Mouse (Mus musculus) embryonic facial prominence, embryonic 14.5 days (tissue): ENCODE measurements around the gene Mup19. TPM values are rescaled to one million over a fixed set of nuclear protein-coding genes. Genes with fewer than 3 reads are reported as not detected.
"Not testable (repeated sequence)": the region's sequence is repeated elsewhere in the genome, so short reads cannot be mapped to it uniquely, and the experiment has no call there.

Experiments used
- ATAC-seq: fragments of 200-750 bp; cut with Nextera tagmentation; 2 replicates; pipeline ENCODE4 v1.8.0; 2017; ENCODE audit warnings: low read depth, moderate number of reproducible peaks, moderate TSS enrichment
- DNase-seq: peaks from one replicate; pipeline ENCODE4 v3.0.0-alpha.2; 2015; ENCODE audit warnings: low spot score
- H3K27ac ChIP-seq: fragments of 300-500 bp; sonication (generic); replicated peaks from 2 replicates; pipeline ENCODE4 v1.5.1; 2014; ENCODE audit warnings: low read depth, mild to moderate bottlenecking, low read length, moderate library complexity
- H3K27me3 ChIP-seq: fragments of 300-500 bp; sonication (generic); replicated peaks from 2 replicates; pipeline ENCODE4 v1.6.1; 2014; ENCODE audit warnings: low read length; ENCODE audit not compliant: control insufficient read depth, insufficient read depth
- H3K36me3 ChIP-seq: fragments of 300-500 bp; sonication (generic); 2 replicates; pipeline ENCODE4 v1.6.1; 2014; ENCODE audit warnings: low read length, mixed read lengths; ENCODE audit not compliant: control insufficient read depth, insufficient read depth
- H3K4me1 ChIP-seq: fragments of 300-500 bp; sonication (generic); 2 replicates; pipeline ENCODE4 v1.6.1; 2014; ENCODE audit warnings: antibody characterized with exemption, low read length; ENCODE audit not compliant: control insufficient read depth, insufficient read depth
- H3K4me2 ChIP-seq: fragments of 300-500 bp; sonication (generic); 2 replicates; pipeline ENCODE4 v1.6.1; 2014; ENCODE audit warnings: low read depth, mild to moderate bottlenecking, low read length, moderate library complexity, mixed read lengths
- H3K4me3 ChIP-seq: fragments of 300-500 bp; sonication (generic); 2 replicates; pipeline ENCODE4 v1.5.1; 2014; ENCODE audit warnings: low read depth, mild to moderate bottlenecking, low read length
- H3K9ac ChIP-seq: fragments of 300-500 bp; sonication (generic); 2 replicates; pipeline ENCODE4 v1.6.1; 2014; ENCODE audit warnings: low read depth, mild to moderate bottlenecking, low read length, moderate library complexity, mixed read lengths
- H3K9me3 ChIP-seq: fragments of 300-500 bp; sonication (generic); 2 replicates; pipeline ENCODE4 v1.6.1; 2016; ENCODE audit warnings: low read length; ENCODE audit not compliant: control insufficient read depth
- WGBS: fragments of 180-500 bp; shearing (Covaris S2); extraction: QIAGEN DNeasy Blood & Tissue Kit; methylation state at CpG from one replicate; pipeline ENCODE4 v1.1.7; 2014; 5-methylcytosine and 5-hydroxymethylcytosine counted together
- polyA plus RNA-seq: library from polyadenylated mRNA; unstranded; fragments of >200 nt; fragmentation: Nextera tagmentation; extraction: Ambion mirVana; gene quantifications from 2 replicates; pipeline ENCODE4 v1.2.1, GENCODE M21; 2014

Gene Mup19
- polyA plus RNA-seq, result 0.95 TPM in 1 of 2 replicates, not detected in the other

DNA sequence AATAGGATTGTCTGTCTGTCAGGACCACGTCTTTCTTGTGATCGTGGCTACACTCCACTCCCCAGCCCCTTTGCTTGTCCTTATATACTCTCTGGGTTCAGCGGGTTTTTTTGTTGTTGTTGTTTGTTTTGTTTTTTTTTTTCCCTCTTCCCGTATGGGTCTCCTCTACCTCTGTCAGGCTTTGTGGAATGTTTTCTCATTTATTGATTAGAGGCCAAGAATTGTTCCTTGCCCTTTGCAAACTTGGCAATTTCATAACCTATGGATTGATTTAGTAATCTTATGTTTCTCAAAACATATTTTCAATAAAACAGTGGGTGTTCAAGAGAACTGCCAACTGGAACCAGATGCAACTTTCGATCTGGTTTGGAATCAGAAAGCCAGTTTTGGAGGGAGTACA, at the start of gene Mup19:
Gene Mup19 (minus strand): TSS at position 101 of the 400 bp plus-strand sequence.
- not testable (repeated sequence) for H3K4me3 ChIP-seq, H3K36me3 ChIP-seq, H3K9me3 ChIP-seq, ATAC-seq, H3K4me2 ChIP-seq, H3K27me3 ChIP-seq, DNase-seq, H3K27ac ChIP-seq, H3K9ac ChIP-seq, H3K4me1 ChIP-seq
- 85% methylated on average over 1 of the region's 5 CpGs for WGBS

- Histone ChIP-seq H3K27ac (no peak overlapping the region), H3K4me2 (no peak overlapping the region), H3K36me3 (no peaks in the 10 kb centered on the region), H3K9ac (no peak overlapping the region), H3K4me1 (no peaks in the 10 kb centered on the region), H3K4me3 (no peak overlapping the region), H3K9me3 (no peaks in the 10 kb centered on the region), H3K27me3 (no peaks in the 10 kb centered on the region)
- DNase-seq (no peak), ATAC-seq (no peak)
- WGBS, result 71% methylated on average over 4 of the region's 4 CpGs
Measured at GRCm38 (mm10) chr4:61829211-61829610, 47.1 kb upstream of the Mup19 start.

DNA sequence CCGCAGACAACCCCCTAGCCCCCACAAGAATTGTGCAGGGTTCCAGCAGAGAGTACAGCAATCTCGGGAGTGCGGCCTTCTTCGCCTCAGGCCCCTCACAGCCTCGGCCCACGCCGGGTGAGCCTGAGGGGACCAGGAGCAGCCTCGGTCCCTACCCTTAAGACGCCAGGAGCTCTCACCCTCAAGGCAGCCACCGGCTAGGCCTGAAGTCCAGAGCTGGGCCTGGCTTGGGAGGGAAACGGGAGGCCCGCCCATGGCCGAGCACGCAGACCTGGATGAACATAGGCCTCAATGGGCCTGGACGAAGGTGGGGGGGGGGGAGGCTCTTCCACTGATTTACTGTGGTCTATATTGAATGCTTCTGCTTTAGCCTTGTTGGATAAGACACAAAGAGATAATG, 41.1 kb upstream of the Mup19 start:
- no peak for DNase-seq
- Histone ChIP-seq H3K9ac (no peak overlapping the region), H3K36me3 (no peaks in the 10 kb centered on the region), H3K27ac (no peak overlapping the region), H3K4me2 (no peak overlapping the region), H3K4me3 (no peak overlapping the region), H3K4me1 (no peaks in the 10 kb centered on the region), H3K27me3 (no peaks in the 10 kb centered on the region), H3K9me3 (0 out of 2 replicates have a peak, but pooled peaks cover 6% of the 10 kb centered on the region)
- ATAC-seq, result no peak
- WGBS, result 93% methylated on average over 15 of the region's 15 CpGs

DNA sequence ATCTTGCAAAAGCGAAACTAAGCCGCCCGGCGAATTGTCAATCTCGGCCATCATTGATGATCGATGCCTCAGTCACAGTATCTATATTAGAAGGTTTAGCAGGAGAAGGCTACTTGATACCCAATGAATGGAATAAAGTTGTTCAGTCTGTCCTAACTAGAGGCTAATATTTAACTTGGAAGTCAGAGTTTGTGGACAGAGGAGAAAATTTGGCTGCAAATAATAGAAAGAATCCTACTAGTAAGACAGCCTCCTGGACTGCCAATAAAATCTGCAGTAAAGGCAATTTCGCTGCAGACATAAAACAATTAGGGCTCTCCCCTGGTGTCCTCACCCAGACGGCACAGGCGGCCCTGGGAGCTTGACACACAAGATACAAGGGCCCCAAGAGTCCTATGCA, 40.5 kb upstream of the Mup19 start:
- H3K4me3 ChIP-seq, ATAC-seq, H3K4me2 ChIP-seq, H3K4me1 ChIP-seq, H3K27ac ChIP-seq, H3K9ac ChIP-seq, DNase-seq, H3K36me3 ChIP-seq, H3K27me3 ChIP-seq, H3K9me3 ChIP-seq: not testable (repeated sequence)
- 92% methylated on average over 9 of the region's 9 CpGs for WGBS

DNA sequence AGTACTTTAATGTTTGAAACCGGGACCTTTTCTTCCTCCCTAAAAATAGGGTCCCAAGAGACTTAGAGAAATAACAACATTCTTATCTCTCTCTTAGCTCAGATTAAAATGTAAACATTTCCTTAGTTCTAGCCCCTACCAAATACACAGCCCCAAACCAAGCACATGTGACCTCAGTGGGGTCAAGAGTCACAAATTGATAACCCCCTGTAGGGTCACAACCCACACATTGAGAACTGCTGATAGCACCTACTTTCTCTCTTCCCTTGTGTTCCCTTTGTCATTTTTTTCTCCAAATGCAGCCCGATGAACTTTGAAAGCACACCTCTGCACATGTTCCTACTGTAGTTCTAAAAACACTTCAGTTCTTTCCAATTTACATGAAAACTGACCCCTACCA, 33.5 kb upstream of the Mup19 start:
- H3K27me3 ChIP-seq, result no peaks in the 10 kb centered on the region
- no peaks in the 10 kb centered on the region for H3K36me3 ChIP-seq
- DNase-seq, result no peak
- H3K27ac ChIP-seq, result no peak overlapping the region
- H3K4me1 ChIP-seq, result no peaks in the 10 kb centered on the region
- 60% methylated on average over 2 of the region's 2 CpGs for WGBS
- no peak overlapping the region for H3K4me2 ChIP-seq
- no peak for ATAC-seq
- H3K9ac ChIP-seq, result no peak overlapping the region
- no peaks in the 10 kb centered on the region; the same call in 1 of the 2 replicates for H3K9me3 ChIP-seq
- no peak overlapping the region for H3K4me3 ChIP-seq

DNA sequence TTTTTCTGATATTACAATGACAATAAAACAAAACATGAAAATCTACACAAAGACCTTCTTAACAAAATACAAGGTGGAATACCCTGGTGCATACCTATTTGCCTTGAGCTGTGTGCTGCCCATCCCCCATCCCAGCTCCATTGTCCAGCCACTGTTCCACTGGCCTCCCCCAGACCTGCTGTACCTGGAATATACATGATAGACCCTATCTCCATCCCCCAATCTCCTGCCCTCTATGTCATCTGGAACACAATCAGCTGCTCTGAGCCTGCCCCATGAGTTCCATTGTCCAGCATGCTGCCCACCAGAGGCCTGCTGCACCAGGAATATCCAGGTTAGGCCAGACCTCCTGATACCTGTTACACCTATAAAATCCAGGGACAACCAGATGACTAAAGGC, 31.4 kb upstream of the Mup19 start:
- Histone ChIP-seq H3K4me2 (no peak overlapping the region), H3K4me1 (no peaks in the 10 kb centered on the region), H3K4me3 (no peak overlapping the region), H3K27ac (no peak overlapping the region), H3K9ac (no peak overlapping the region), H3K27me3 (no peaks in the 10 kb centered on the region), H3K9me3 (no peaks in the 10 kb centered on the region; the same call in 1 of the 2 replicates), H3K36me3 (no peaks in the 10 kb centered on the region)
- DNase-seq, result no peak
- no peak for ATAC-seq

GRCm38 (mm10) chr4:61811193-61811592, 29.1 kb upstream of the Mup19 start:
- H3K4me2 ChIP-seq, H3K27ac ChIP-seq, H3K9ac ChIP-seq, H3K4me3 ChIP-seq, H3K4me1 ChIP-seq, H3K36me3 ChIP-seq, ATAC-seq, H3K27me3 ChIP-seq, H3K9me3 ChIP-seq: not testable (repeated sequence)
- DNase-seq, result peak; percentile 13
- 17% methylated on average over 2 of the region's 2 CpGs for WGBS

DNA sequence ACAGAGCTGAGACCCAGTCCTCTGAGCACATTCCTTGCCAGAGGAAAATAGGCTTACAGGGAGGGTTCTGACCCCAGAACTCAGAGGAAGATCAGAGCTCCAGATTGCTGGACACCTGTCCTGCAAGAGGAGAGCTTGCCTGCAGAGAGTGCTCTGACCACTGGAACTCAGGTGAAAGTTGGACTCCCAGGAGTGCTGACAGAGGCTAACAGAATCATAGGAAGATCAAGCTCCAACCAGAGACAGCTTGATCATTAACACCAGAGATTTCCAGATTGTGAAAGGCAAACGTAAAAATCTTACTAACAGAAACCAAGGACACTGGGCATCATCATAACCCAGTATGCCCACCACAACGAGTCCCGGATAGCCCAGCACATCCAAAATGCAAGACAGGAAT, 26.9 kb upstream of the Mup19 start:
- WGBS, result 89% methylated on average over 3 of the region's 3 CpGs
- not testable (repeated sequence) for H3K36me3 ChIP-seq, H3K4me2 ChIP-seq, H3K9me3 ChIP-seq, H3K4me1 ChIP-seq, H3K4me3 ChIP-seq, H3K9ac ChIP-seq, DNase-seq, H3K27me3 ChIP-seq, ATAC-seq, H3K27ac ChIP-seq

DNA sequence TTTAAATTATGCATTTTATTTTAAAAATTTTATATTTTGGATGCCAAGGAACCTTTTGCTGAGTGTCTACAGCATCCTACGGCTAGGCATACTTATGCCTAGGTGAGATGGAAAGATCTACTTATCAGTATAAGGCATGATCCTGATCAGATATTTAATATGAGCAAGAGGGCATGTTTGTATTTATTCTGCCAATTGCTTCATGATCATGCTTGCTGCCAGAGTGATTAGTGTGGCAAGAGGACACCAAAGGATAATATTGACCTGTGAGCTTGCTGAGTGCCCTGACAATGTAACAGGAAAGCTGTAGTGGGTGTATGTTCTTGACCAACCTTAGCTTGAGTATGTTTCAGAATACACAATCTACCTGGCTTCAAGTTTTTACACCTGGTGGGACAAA, 7.6 kb upstream of the Mup19 start:
- not testable (repeated sequence) for H3K9ac ChIP-seq, H3K4me3 ChIP-seq, DNase-seq, ATAC-seq, H3K36me3 ChIP-seq, H3K27ac ChIP-seq, H3K27me3 ChIP-seq, H3K4me2 ChIP-seq, H3K4me1 ChIP-seq, H3K9me3 ChIP-seq
- 94% methylated on average over 1 of the region's 1 CpGs for WGBS
